Mouse (Mus musculus): ENCODE data around the gene Ubtd1.
"Not testable (repeated sequence)": the region's sequence is repeated elsewhere in the genome, so short reads cannot be mapped to it uniquely, and the experiment has no call there.

Ubtd1 gene

GRCm38 (mm10) chr19:42068441-42069240, 87.1 kb downstream of the Ubtd1 start:
- DNase-seq (ENCODE audit: low spot score): peak; percentile 50

- DNase-seq (ENCODE audit: low spot score): peak; percentile 64
Measured at GRCm38 (mm10) chr19:42069241-42069525, 87.6 kb downstream of the Ubtd1 start.

- no peak for DNase-seq (ENCODE audit: low spot score)
Measured at GRCm38 (mm10) chr19:42071221-42071620, 89.7 kb downstream of the Ubtd1 start.

- no peak for DNase-seq (ENCODE audit: low spot score)
Measured at GRCm38 (mm10) chr19:42071886-42072608, 90.5 kb downstream of the Ubtd1 start.

GRCm38 (mm10) chr19:42072802-42073201, 91.2 kb downstream of the Ubtd1 start:
- DNase-seq (ENCODE audit: low spot score): no peak

GRCm38 (mm10) chr19:42075051-42075450, 93.5 kb downstream of the Ubtd1 start:
- no peak for DNase-seq (ENCODE audit: low spot score)

- no peak for DNase-seq (ENCODE audit: low spot score)
Measured at GRCm38 (mm10) chr19:42075992-42076391, 94.4 kb downstream of the Ubtd1 start.

GRCm38 (mm10) chr19:42078566-42078965, 97.0 kb downstream of the Ubtd1 start:
- no peak for DNase-seq (ENCODE audit: low spot score)

GRCm38 (mm10) chr19:42079006-42079405, 97.4 kb downstream of the Ubtd1 start:
- no peak for DNase-seq (ENCODE audit: low spot score)

- DNase-seq (ENCODE audit: low spot score): peak; percentile 66
Measured at GRCm38 (mm10) chr19:42079950-42080349, 98.4 kb downstream of the Ubtd1 start.

GRCm38 (mm10) chr19:42080469-42080868, 98.9 kb downstream of the Ubtd1 start:
- peak; percentile 32 for DNase-seq (ENCODE audit: low spot score)

GRCm38 (mm10) chr19:42081613-42082012, 100.0 kb downstream of the Ubtd1 start:
- not testable (repeated sequence) for DNase-seq (ENCODE audit: low spot score)
